Mouse (Mus musculus) bone marrow, adult 2 months (tissue): Measurements from ENCODE around the gene Slc25a5.

Source experiments
- CTCF ChIP-seq: fragments of 200-500 bp; IDR thresholded peaks from 2 replicates; pipeline ENCODE4 v1.5.1; 2011; ENCODE audit warnings: low read length, control low read depth; ENCODE audit not compliant: control insufficient read depth, insufficient read depth
- POLR2A ChIP-seq: fragments of 200-500 bp; IDR thresholded peaks from 2 replicates; pipeline ENCODE4 v1.6.1; 2011; ENCODE audit warnings: low read depth, mild to moderate bottlenecking, control low read depth, low read length, borderline replicate concordance; ENCODE audit not compliant: control insufficient read depth

GRCm38 (mm10) chrX:36825032-36825431 lies 29.6 kb downstream of the Slc25a5 start:
- TF ChIP-seq CTCF, result no peak
- no peak for TF ChIP-seq POLR2A
